Mouse (Mus musculus): ENCODE measurements at regions not wholly inside any gene's neighbourhood (a gene's known extent, or its start where the extent isn't known, plus 50 kb on each side); places are given as distances from the start of the nearest gene placed in this dataset. TPM values are rescaled to one million over a fixed set of nuclear protein-coding genes. Genes with fewer than 3 reads are reported as not detected.
"Not testable (repeated sequence)": the region's sequence is repeated elsewhere in the genome, so short reads cannot be mapped to it uniquely, and the experiment has no call there.

- Histone ChIP-seq H3K4me3 (no peak overlapping the region), H3K4me1 (replicated peaks) (no peaks in the 10 kb centered on the region), H3K27me3 (no peaks in the 10 kb centered on the region), H3K27ac (no peak overlapping the region), H3K36me3 (no peaks in the 10 kb centered on the region), H3K9ac (no peak overlapping the region), H3K4me2 (no peak overlapping the region), H3K9me3 (peaks cover 17% of the 10 kb centered on the region)
- WGBS, result 71% methylated on average over 2 of the region's 2 CpGs
- no peak for ATAC-seq (ENCODE audit: low FRiP score)
Measured at GRCm38 (mm10) chr12:114587227-114587626, 1043.5 kb downstream of the Adam6a start.

- no peak overlapping the region for H3K9ac ChIP-seq
- H3K9me3 ChIP-seq, result peaks cover 18% of the 10 kb centered on the region
- no peaks in the 10 kb centered on the region for H3K36me3 ChIP-seq
- 76% methylated on average over 1 of the region's 1 CpGs for WGBS
- no peak overlapping the region for H3K27ac ChIP-seq
- H3K4me1 ChIP-seq (replicated peaks), result no peaks in the 10 kb centered on the region
- no peak overlapping the region for H3K4me3 ChIP-seq
- H3K4me2 ChIP-seq, result no peak overlapping the region
- H3K27me3 ChIP-seq, result no peaks in the 10 kb centered on the region
- ATAC-seq (ENCODE audit: low FRiP score), result no peak
Measured at GRCm38 (mm10) chr12:114597672-114598071, 1054.0 kb downstream of the Adam6a start.

GRCm38 (mm10) chr12:114609171-114609570, 1065.5 kb downstream of the Adam6a start:
- Histone ChIP-seq H3K4me1 (replicated peaks) (no peaks in the 10 kb centered on the region), H3K27ac (no peak overlapping the region), H3K36me3 (no peaks in the 10 kb centered on the region), H3K9me3 (peaks cover 31% of the 10 kb centered on the region), H3K27me3 (no peaks in the 10 kb centered on the region), H3K4me3 (no peak overlapping the region), H3K4me2 (no peak overlapping the region), H3K9ac (no peak overlapping the region)
- no peak for ATAC-seq (ENCODE audit: low FRiP score)

- no peak overlapping the region for H3K4me2 ChIP-seq
- no peaks in the 10 kb centered on the region for H3K36me3 ChIP-seq
- no peak overlapping the region for H3K9ac ChIP-seq
- no peaks in the 10 kb centered on the region for H3K4me1 ChIP-seq (replicated peaks)
- ATAC-seq (ENCODE audit: low FRiP score), result no peak
- no peak overlapping the region for H3K27ac ChIP-seq
- WGBS, result 72% methylated on average over 2 of the region's 2 CpGs
- H3K9me3 ChIP-seq, result peaks cover 45% of the 10 kb centered on the region
- no peaks in the 10 kb centered on the region for H3K27me3 ChIP-seq
- H3K4me3 ChIP-seq, result no peak overlapping the region
Measured at GRCm38 (mm10) chr12:114612108-114612507, 1068.4 kb downstream of the Adam6a start.

GRCm38 (mm10) chr12:114615179-114615578, 1071.5 kb downstream of the Adam6a start:
- no peak overlapping the region for H3K4me3 ChIP-seq
- 68% methylated on average over 3 of the region's 3 CpGs for WGBS
- no peaks in the 10 kb centered on the region for H3K36me3 ChIP-seq
- H3K9me3 ChIP-seq, result peaks cover 60% of the 10 kb centered on the region
- H3K27ac ChIP-seq, result no peak overlapping the region
- H3K27me3 ChIP-seq, result no peaks in the 10 kb centered on the region
- ATAC-seq (ENCODE audit: low FRiP score), result no peak
- H3K4me2 ChIP-seq, result no peak overlapping the region
- no peaks in the 10 kb centered on the region for H3K4me1 ChIP-seq (replicated peaks)
- H3K9ac ChIP-seq, result no peak overlapping the region

GRCm38 (mm10) chr12:114615712-114616111, 1072.0 kb downstream of the Adam6a start:
- H3K4me2 ChIP-seq, result no peak overlapping the region
- H3K4me1 ChIP-seq (replicated peaks), result no peaks in the 10 kb centered on the region
- H3K27me3 ChIP-seq, result no peaks in the 10 kb centered on the region
- WGBS, result 89% methylated on average over 1 of the region's 1 CpGs
- no peak overlapping the region for H3K4me3 ChIP-seq
- no peak overlapping the region for H3K9ac ChIP-seq
- no peaks in the 10 kb centered on the region for H3K36me3 ChIP-seq
- ATAC-seq (ENCODE audit: low FRiP score), result no peak
- no peak overlapping the region for H3K27ac ChIP-seq
- H3K9me3 ChIP-seq, result peaks cover 55% of the 10 kb centered on the region

GRCm38 (mm10) chr12:114641089-114641488, 1097.4 kb downstream of the Adam6a start:
- Histone ChIP-seq H3K4me3 (no peak overlapping the region), H3K36me3 (no peaks in the 10 kb centered on the region), H3K27ac (no peak overlapping the region), H3K9ac (no peak overlapping the region), H3K4me2 (no peak overlapping the region), H3K4me1 (replicated peaks) (no peaks in the 10 kb centered on the region), H3K27me3 (no peaks in the 10 kb centered on the region), H3K9me3 (peaks cover 12% of the 10 kb centered on the region)
- WGBS, result 73% methylated on average over 1 of the region's 1 CpGs
- ATAC-seq (ENCODE audit: low FRiP score), result no peak

GRCm38 (mm10) chr12:114646372-114646771, 1102.7 kb downstream of the Adam6a start:
- Histone ChIP-seq H3K9me3 (peaks cover 26% of the 10 kb centered on the region), H3K36me3 (no peaks in the 10 kb centered on the region), H3K4me2 (no peak overlapping the region), H3K27ac (no peak overlapping the region), H3K9ac (no peak overlapping the region), H3K4me3 (no peak overlapping the region), H3K4me1 (replicated peaks) (no peaks in the 10 kb centered on the region), H3K27me3 (no peaks in the 10 kb centered on the region)
- ATAC-seq (ENCODE audit: low FRiP score), result no peak
- WGBS, result 87% methylated on average over 3 of the region's 3 CpGs

- 94% methylated on average over 1 of the region's 1 CpGs for WGBS
- not testable (repeated sequence) for H3K4me2 ChIP-seq; H3K4me1 ChIP-seq (replicated peaks); H3K27ac ChIP-seq; ATAC-seq (ENCODE audit: low FRiP score); H3K9ac ChIP-seq; H3K36me3 ChIP-seq; H3K4me3 ChIP-seq; H3K27me3 ChIP-seq
- H3K9me3 ChIP-seq, result peaks cover 31% of the 10 kb centered on the region
Measured at GRCm38 (mm10) chr12:114650432-114651101, 1106.9 kb downstream of the Adam6a start.

GRCm38 (mm10) chr12:114657134-114657533, 1113.4 kb downstream of the Adam6a start:
- not testable (repeated sequence) for H3K4me3 ChIP-seq; H3K27me3 ChIP-seq; H3K9ac ChIP-seq; H3K4me1 ChIP-seq (replicated peaks); H3K27ac ChIP-seq; H3K4me2 ChIP-seq; ATAC-seq (ENCODE audit: low FRiP score); H3K36me3 ChIP-seq
- peaks cover 11% of the 10 kb centered on the region for H3K9me3 ChIP-seq
- 91% methylated on average over 1 of the region's 2 CpGs for WGBS

Small RNA genes lying in the stretch of these regions (microRNA-seq; reads per million reads assigned to microRNA genes)
- gene Mir7094-1 (not detected), gene Mir7094-2 (not detected)
